Mouse (Mus musculus) forelimb bud, embryonic 11.5 days (tissue): ENCODE results near the gene Nmu.

Experiments used
- DNase-seq: peaks from one replicate; pipeline ENCODE4 v3.0.0-alpha.2; 2012; ENCODE audit warnings: low read depth, low spot score

Nmu gene

GRCm38 (mm10) chr5:76321249-76322196 lies 42.1 kb downstream of the Nmu start:
- DNase-seq = no peak

- DNase-seq = no peak
Measured at GRCm38 (mm10) chr5:76308206-76308605, 55.4 kb downstream of the Nmu start.

- DNase-seq = no peak
Measured at GRCm38 (mm10) chr5:76306261-76306660, 57.3 kb downstream of the Nmu start.

- DNase-seq = no peak
Measured at GRCm38 (mm10) chr5:76305616-76306015, 58.0 kb downstream of the Nmu start.

- peak; percentile 87 for DNase-seq
Measured at GRCm38 (mm10) chr5:76304452-76305341, 58.9 kb downstream of the Nmu start, which contains the start of gene Clock. Clock (minus strand) TSS chr5:76304792.

GRCm38 (mm10) chr5:76303745-76304451 lies 59.7 kb downstream of the Nmu start:
- DNase-seq = peak; percentile 67

GRCm38 (mm10) chr5:76303379-76303744 lies 60.2 kb downstream of the Nmu start:
- no peak for DNase-seq

- no peak for DNase-seq
Measured at GRCm38 (mm10) chr5:76302009-76302408, 61.6 kb downstream of the Nmu start.

GRCm38 (mm10) chr5:76289234-76289691 lies 74.3 kb downstream of the Nmu start:
- no peak for DNase-seq

- no peak for DNase-seq
Measured at GRCm38 (mm10) chr5:76288256-76288655, 75.3 kb downstream of the Nmu start.

GRCm38 (mm10) chr5:76287062-76287461 lies 76.5 kb downstream of the Nmu start:
- no peak for DNase-seq

GRCm38 (mm10) chr5:76285699-76286098 lies 77.9 kb downstream of the Nmu start:
- DNase-seq = no peak

GRCm38 (mm10) chr5:76283890-76284289 lies 79.7 kb downstream of the Nmu start:
- no peak for DNase-seq
